9 mouse cellular contexts compared by ENCODE assay signal in genomic region chr17:8388990-8389789, GRCm38 (mm10). TPM values are rescaled to one million over a fixed set of nuclear protein-coding genes. Genes with fewer than 3 reads are reported as not detected.
A peak's percentile ranks its signal among the peaks of the same experiment; 100 is the strongest.
DNase-seq lines count a peak whose midpoint lies in the region; ATAC-seq and TF ChIP-seq lines count a peak whose summit lies in the region.
"Had no signal": no experiment of that assay in that cellular context is flagged by ENCODE, and none has a peak within 500 bp of the region (broad histone marks: within the 10 kb centered on the region; RNA-seq: fewer than 3 reads in every experiment).

No protein-coding gene starts in this region.

- DNase-seq in stomach, postnatal 0 days (ENCODE audit: low spot score) = no peak
- DNase-seq in cerebellum, adult 2 months = no peak
- DNase-seq in cerebellum, postnatal 25 days = no peak
- no peak for DNase-seq in cerebellum, adult 11-12 months

- no peak for TF ChIP-seq CTCF in stomach, postnatal 0 days (IDR thresholded peaks at IDR 0.05; ENCODE audit: low read depth)
- no peak for TF ChIP-seq CTCF in cerebellum, adult 2 months (IDR thresholded peaks at IDR 0.05; ENCODE audit: borderline replicate concordance, insufficient read depth, low read depth, low read length)

- peaks cover 31% of the 10 kb centered on the region for H3K27me3 ChIP-seq in stomach, embryonic 15.5 days (replicated peaks)
- no peaks in the 10 kb centered on the region; the same call in 1 of the 2 replicates for H3K27me3 ChIP-seq in stomach, postnatal 0 days (ENCODE audit: control insufficient read depth, insufficient read depth, low read length)
- peaks cover 42% of the 10 kb centered on the region for H3K27me3 ChIP-seq in forebrain, embryonic 12.5 days
- H3K27me3 ChIP-seq in cerebellum, adult 2 months (ENCODE audit: control insufficient read depth, insufficient read depth, low read length) = no peaks in the 10 kb centered on the region

- H3K9me3 ChIP-seq in stomach, embryonic 15.5 days = no peaks in the 10 kb centered on the region
- no peaks in the 10 kb centered on the region for H3K9me3 ChIP-seq in stomach, postnatal 0 days (ENCODE audit: control insufficient read depth, low read length)
- no peaks in the 10 kb centered on the region for H3K9me3 ChIP-seq in forebrain, embryonic 12.5 days

- no peak for TF ChIP-seq POLR2A in cerebellum, adult 2 months (IDR thresholded peaks at IDR 0.05; ENCODE audit: borderline replicate concordance, insufficient read depth, low read length)

- WGBS in stomach, embryonic 15.5 days = 2% methylated on average over 28 of the region's 28 CpGs
- WGBS in stomach, postnatal 0 days = 3% methylated on average over 28 of the region's 28 CpGs
- under 1% methylated on average over 28 of the region's 28 CpGs for WGBS in forebrain, embryonic 12.5 days
- WGBS in cerebellum, adult 2 months = 12% methylated on average over 28 of the region's 28 CpGs

- H3K27ac ChIP-seq in stomach, embryonic 15.5 days = no peak overlapping the region
- no peak overlapping the region for H3K27ac ChIP-seq in stomach, postnatal 0 days (replicated peaks)
- H3K27ac ChIP-seq in forebrain, embryonic 12.5 days = no peak overlapping the region
- no peak overlapping the region for H3K27ac ChIP-seq in cerebellum, adult 2 months (ENCODE audit: insufficient read depth, low read length)
- H3K27ac ChIP-seq: liver, embryonic 14.5 days had no signal

- no peaks in the 10 kb centered on the region for H3K4me1 ChIP-seq in stomach, embryonic 15.5 days
- H3K4me1 ChIP-seq in stomach, postnatal 0 days (replicated peaks; ENCODE audit: control insufficient read depth, insufficient read depth) = no peaks in the 10 kb centered on the region
- H3K4me1 ChIP-seq in forebrain, embryonic 12.5 days = peaks cover 14% of the 10 kb centered on the region
- no peaks in the 10 kb centered on the region for H3K4me1 ChIP-seq in cerebellum, adult 2 months (ENCODE audit: control insufficient read depth, insufficient read depth, low read length)

- 0 out of 2 replicates have a peak overlapping the region, but pooled peaks have one; percentile 2 for H3K4me3 ChIP-seq in stomach, embryonic 15.5 days (replicated peaks)
- no peak overlapping the region for H3K4me3 ChIP-seq in stomach, postnatal 0 days (ENCODE audit: low read depth, low read length)
- H3K4me3 ChIP-seq in forebrain, embryonic 12.5 days (replicated peaks) = peak overlapping the region; percentile 33
- H3K4me3 ChIP-seq in cerebellum, adult 2 months (replicated peaks; ENCODE audit: insufficient read depth, low read depth, low read length) = no peak overlapping the region

- ATAC-seq in stomach, embryonic 15.5 days (ENCODE audit: insufficient read depth, low FRiP score, low read depth) = no peak
- no peak for ATAC-seq in stomach, postnatal 0 days (ENCODE audit: low FRiP score, low TSS enrichment)
- no peak for ATAC-seq in forebrain, embryonic 12.5 days (ENCODE audit: low FRiP score)
- ATAC-seq in megakaryocyte, adult 5-6 weeks (ENCODE audit: poor library complexity, severe bottlenecking) = peak; percentile 54; the same call in 1 of the 2 replicates
- ATAC-seq in erythroid progenitor cell, adult 5-6 weeks (replicated peaks; ENCODE audit: low FRiP score, poor library complexity, severe bottlenecking) = no peak

- H3K9ac ChIP-seq in stomach, embryonic 15.5 days = no peak overlapping the region
- no peak overlapping the region for H3K9ac ChIP-seq in stomach, postnatal 0 days (ENCODE audit: low read length)
- H3K9ac ChIP-seq in forebrain, embryonic 12.5 days = peak overlapping the region; percentile 25; the same call in 1 of the 2 replicates
- H3K9ac ChIP-seq: liver, embryonic 14.5 days had no signal

- no peaks in the 10 kb centered on the region for H3K36me3 ChIP-seq in stomach, embryonic 15.5 days
- H3K36me3 ChIP-seq in stomach, postnatal 0 days (ENCODE audit: control insufficient read depth, insufficient read depth, low read length) = no peaks in the 10 kb centered on the region
- no peaks in the 10 kb centered on the region for H3K36me3 ChIP-seq in forebrain, embryonic 12.5 days (replicated peaks)

- H3K4me2 ChIP-seq in stomach, embryonic 15.5 days = peak overlapping the region; percentile 19; the same call in 1 of the 2 replicates
- H3K4me2 ChIP-seq in stomach, postnatal 0 days (replicated peaks; ENCODE audit: low read depth) = no peak overlapping the region
- H3K4me2 ChIP-seq in forebrain, embryonic 12.5 days = peak overlapping the region; percentile 54

- no peak for TF ChIP-seq EP300 in stomach, postnatal 0 days (optimal IDR thresholded peaks at IDR 0.05)

RNA-seq across cellular contexts. Expression of gene T2, which starts 33.4 kb away (rescaled TPM):
- polyA plus RNA-seq in stomach, embryonic 15.5 days (2015; fragmentation: Nextera tagmentation; extraction: Ambion mirVana) = 0.48 and 0.49 TPM in 2 replicates
- 0.13 and 0.18 TPM in 2 replicates for polyA plus RNA-seq in stomach, postnatal 0 days (2015; fragmentation: Nextera tagmentation; extraction: Ambion mirVana)
- 0.44 and 0.55 TPM in 2 replicates for polyA plus RNA-seq in forebrain, embryonic 12.5 days (2016; fragmentation: Nextera tagmentation; extraction: Ambion mirVana)
- not detected in 2 replicates for total RNA-seq in megakaryocyte, adult 5-6 weeks (2015)
- 0.59 TPM in 1 of 2 replicates, not detected in the other for total RNA-seq in megakaryocyte, adult 5-6 weeks (2017)
- 0.80 and 1.0 TPM in 2 replicates for polyA plus RNA-seq in cerebellum, adult 2 months (2012; rRNA removed)
- total RNA-seq in erythroid progenitor cell, adult 5-6 weeks (2015; ENCODE audit: low replicate concordance) = not detected in 2 replicates
- total RNA-seq in erythroid progenitor cell, adult 5-6 weeks (2017; ENCODE audit: low replicate concordance) = not detected in 2 replicates

RNA-seq across cellular contexts. Expression of gene T, which starts 45.0 kb away (rescaled TPM):
- 0.54 and 0.76 TPM in 2 replicates for polyA plus RNA-seq in stomach, embryonic 15.5 days (2015; fragmentation: Nextera tagmentation; extraction: Ambion mirVana)
- polyA plus RNA-seq in stomach, postnatal 0 days (2015; fragmentation: Nextera tagmentation; extraction: Ambion mirVana) = not detected in 2 replicates
- polyA plus RNA-seq in forebrain, embryonic 12.5 days (2016; fragmentation: Nextera tagmentation; extraction: Ambion mirVana) = 0.74 and 1.2 TPM in 2 replicates
- not detected in 2 replicates for total RNA-seq in megakaryocyte, adult 5-6 weeks (2015)
- total RNA-seq in megakaryocyte, adult 5-6 weeks (2017) = not detected in 2 replicates
- 0.15 TPM in 1 of 2 replicates, not detected in the other for polyA plus RNA-seq in cerebellum, adult 2 months (2012; rRNA removed)
- not detected in 2 replicates for total RNA-seq in erythroid progenitor cell, adult 5-6 weeks (2015; ENCODE audit: low replicate concordance)
- total RNA-seq in erythroid progenitor cell, adult 5-6 weeks (2017; ENCODE audit: low replicate concordance) = not detected in 2 replicates

RNA-seq across cellular contexts. Expression of gene Prr18, which starts 51.9 kb away (rescaled TPM):
- polyA plus RNA-seq in stomach, embryonic 15.5 days (2015; fragmentation: Nextera tagmentation; extraction: Ambion mirVana) = 0.55 and 0.57 TPM in 2 replicates
- polyA plus RNA-seq in stomach, postnatal 0 days (2015; fragmentation: Nextera tagmentation; extraction: Ambion mirVana) = 0.50 and 0.62 TPM in 2 replicates
- 3.7 and 4.1 TPM in 2 replicates for polyA plus RNA-seq in forebrain, embryonic 12.5 days (2016; fragmentation: Nextera tagmentation; extraction: Ambion mirVana)
- 0.04 and 0.16 TPM in 2 replicates for total RNA-seq in megakaryocyte, adult 5-6 weeks (2015)
- 0.04 and 0.20 TPM in 2 replicates for total RNA-seq in megakaryocyte, adult 5-6 weeks (2017)
- polyA plus RNA-seq in cerebellum, adult 2 months (2012; rRNA removed) = 57.9 and 78.1 TPM in 2 replicates
- total RNA-seq in erythroid progenitor cell, adult 5-6 weeks (2015; ENCODE audit: low replicate concordance) = not detected in 2 replicates
- 0.53 TPM in 1 of 2 replicates, not detected in the other for total RNA-seq in erythroid progenitor cell, adult 5-6 weeks (2017; ENCODE audit: low replicate concordance)

Comparison
In these comparisons a context has a peak if more than half of its experiments do, and no peak if none do; other contexts are left out.
1. H3K4me3 ChIP-seq: peak in stomach, embryonic 15.5 days (single experiment) and forebrain, embryonic 12.5 days (single experiment); none in stomach, postnatal 0 days (single experiment) and cerebellum, adult 2 months (single experiment).
2. RNA of gene Prr18, which starts 51.9 kb away (polyA plus RNA-seq): 57.9 to 78.1 TPM in cerebellum, adult 2 months; 3.7 to 4.1 TPM in forebrain, embryonic 12.5 days, 0.50 to 0.62 TPM in stomach, postnatal 0 days and 0.55 to 0.57 TPM in stomach, embryonic 15.5 days; every median in the first group is over 10 times any median in the second.